Mouse (Mus musculus) kidney, embryonic 16.5 days (tissue): ENCODE data around the gene Mmp9. TPM values are rescaled to one million over a fixed set of nuclear protein-coding genes. Genes with fewer than 3 reads are reported as not detected.

Experiments used
- ATAC-seq: fragments of 200-750 bp; cut with Nextera tagmentation; 2 replicates; pipeline ENCODE4 v1.8.0; 2017; ENCODE audit warnings: moderate TSS enrichment; ENCODE audit not compliant: low FRiP score, low TSS enrichment
- H3K27ac ChIP-seq: fragments of 300-500 bp; sonication (generic); 2 replicates; pipeline ENCODE4 v1.5.1; 2014; ENCODE audit warnings: low read length
- H3K27me3 ChIP-seq: fragments of 300-500 bp; sonication (generic); 2 replicates; pipeline ENCODE4 v1.6.1; 2014; ENCODE audit warnings: low read length, control low read depth, mixed read lengths; ENCODE audit not compliant: insufficient read depth
- H3K36me3 ChIP-seq: fragments of 300-500 bp; sonication (generic); 2 replicates; pipeline ENCODE4 v1.6.1; 2014; ENCODE audit warnings: low read length, control low read depth, mixed read lengths; ENCODE audit not compliant: insufficient read depth
- H3K4me1 ChIP-seq: fragments of 300-500 bp; sonication (generic); 2 replicates; pipeline ENCODE4 v1.6.1; 2014; ENCODE audit warnings: low read length, control low read depth, mixed read lengths; ENCODE audit not compliant: insufficient read depth
- H3K4me2 ChIP-seq: fragments of 300-500 bp; sonication (generic); replicated peaks from 2 replicates; pipeline ENCODE4 v1.6.1; 2014; ENCODE audit warnings: low read depth, low read length
- H3K4me3 ChIP-seq: fragments of 300-500 bp; sonication (generic); 2 replicates; pipeline ENCODE4 v1.5.1; 2014; ENCODE audit warnings: mild to moderate bottlenecking, low read length
- H3K9ac ChIP-seq: fragments of 300-500 bp; sonication (generic); replicated peaks from 2 replicates; pipeline ENCODE4 v1.6.1; 2014; ENCODE audit warnings: low read length
- H3K9me3 ChIP-seq: fragments of 300-500 bp; sonication (generic); 2 replicates; pipeline ENCODE4 v1.6.1; 2016; ENCODE audit warnings: low read length, control low read depth
- WGBS: fragments of 180-500 bp; shearing (Covaris S2); extraction: QIAGEN DNeasy Blood & Tissue Kit; methylation state at CpG from one replicate; pipeline ENCODE4 v1.1.7; 2014; 5-methylcytosine and 5-hydroxymethylcytosine counted together
- polyA plus RNA-seq: library from polyadenylated mRNA; unstranded; fragments of >200 nt; fragmentation: Nextera tagmentation; extraction: Ambion mirVana; gene quantifications from 2 replicates; pipeline ENCODE4 v1.2.1, GENCODE M21; 2015

The Mmp9 gene
- polyA plus RNA-seq, 1 experiment from 2014 or later: 3.2 TPM

- Histone ChIP-seq H3K4me1 (peaks cover 7% of the 10 kb centered on the region), H3K27ac (no peak overlapping the region), H3K4me3 (no peak overlapping the region), H3K27me3 (peaks cover 66% of the 10 kb centered on the region), H3K4me2 (no peak overlapping the region), H3K9me3 (0 out of 2 replicates have a peak, but pooled peaks cover 4% of the 10 kb centered on the region), H3K9ac (no peak overlapping the region), H3K36me3 (no peaks in the 10 kb centered on the region)
- WGBS: 3% methylated on average over 7 of the region's 7 CpGs
- ATAC-seq: no peak
Observed at GRCm38 (mm10) chr2:164947930-164948329, 7.3 kb downstream of the Mmp9 start.

GRCm38 (mm10) chr2:164948962-164949361, 8.4 kb downstream of the Mmp9 start:
- 6% methylated on average over 25 of the region's 25 CpGs for WGBS
- no peak for ATAC-seq
- Histone ChIP-seq H3K4me1 (peaks cover 10% of the 10 kb centered on the region), H3K27ac (no peak overlapping the region), H3K36me3 (no peaks in the 10 kb centered on the region), H3K4me3 (peak overlapping the region; percentile 22), H3K4me2 (peak overlapping the region; percentile 40), H3K9me3 (0 out of 2 replicates have a peak, but pooled peaks cover 4% of the 10 kb centered on the region), H3K27me3 (peaks cover 68% of the 10 kb centered on the region), H3K9ac (no peak overlapping the region)

DNA sequence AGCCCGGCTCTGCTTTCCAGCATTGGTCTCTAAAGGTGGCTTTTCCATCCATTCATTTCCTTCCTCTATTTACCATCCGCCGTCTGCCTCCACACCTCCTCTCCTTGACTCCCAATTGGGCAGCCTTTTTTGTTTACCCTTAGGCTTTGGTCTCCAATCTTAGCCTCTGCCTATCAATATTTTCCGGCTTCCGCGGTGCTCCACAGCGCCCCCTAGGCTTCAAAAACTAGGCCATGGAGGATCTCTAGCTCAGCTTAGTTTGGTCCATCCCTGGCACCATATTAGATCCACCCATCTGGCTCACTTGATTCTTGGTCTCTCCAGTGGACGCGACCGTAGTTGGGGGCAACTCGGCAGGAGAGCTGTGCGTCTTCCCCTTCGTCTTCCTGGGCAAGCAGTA, 9.9 kb downstream of the Mmp9 start:
- ATAC-seq: no peak
- H3K27ac ChIP-seq: no peak overlapping the region
- H3K27me3 ChIP-seq: peaks cover 74% of the 10 kb centered on the region
- WGBS: 28% methylated on average over 13 of the region's 13 CpGs
- 0 out of 2 replicates have a peak, but pooled peaks cover 4% of the 10 kb centered on the region for H3K9me3 ChIP-seq
- H3K4me2 ChIP-seq: no peak overlapping the region
- H3K36me3 ChIP-seq: no peaks in the 10 kb centered on the region
- H3K4me1 ChIP-seq: peaks cover 10% of the 10 kb centered on the region
- H3K4me3 ChIP-seq: no peak overlapping the region
- no peak overlapping the region for H3K9ac ChIP-seq

DNA sequence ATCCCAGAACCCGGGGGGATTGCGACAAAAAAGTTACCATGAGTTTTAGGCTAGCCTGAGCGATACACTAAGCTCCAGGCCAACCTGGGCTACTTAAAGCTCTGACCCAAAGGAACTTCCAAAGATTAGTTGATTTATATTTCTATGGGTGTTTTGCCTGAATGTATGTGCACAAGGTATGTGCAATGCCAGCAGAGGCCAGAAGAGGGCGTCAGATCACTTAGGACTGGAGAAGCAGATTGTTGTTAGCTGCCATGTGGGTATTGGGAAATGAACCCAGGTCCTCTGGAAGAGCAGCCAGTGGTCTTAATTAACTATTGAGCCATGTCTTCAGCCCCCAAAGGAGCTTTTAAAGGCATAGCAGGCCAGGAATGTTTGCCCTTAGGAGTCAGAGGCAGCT, 11.2 kb downstream of the Mmp9 start:
- ATAC-seq: no peak
- WGBS: 80% methylated on average over 4 of the region's 4 CpGs
- Histone ChIP-seq H3K27me3 (peaks cover 74% of the 10 kb centered on the region), H3K4me1 (peaks cover 10% of the 10 kb centered on the region), H3K4me3 (no peak overlapping the region), H3K9me3 (0 out of 2 replicates have a peak, but pooled peaks cover 4% of the 10 kb centered on the region), H3K9ac (no peak overlapping the region), H3K36me3 (no peaks in the 10 kb centered on the region), H3K27ac (no peak overlapping the region), H3K4me2 (no peak overlapping the region)

GRCm38 (mm10) chr2:164952448-164952847, 11.9 kb downstream of the Mmp9 start:
- H3K27me3 ChIP-seq: peaks cover 67% of the 10 kb centered on the region

GRCm38 (mm10) chr2:164953224-164953623, 12.6 kb downstream of the Mmp9 start:
- Histone ChIP-seq H3K27ac (no peak overlapping the region), H3K9ac (no peak overlapping the region), H3K4me1 (peaks cover 10% of the 10 kb centered on the region), H3K36me3 (no peaks in the 10 kb centered on the region), H3K4me2 (peak overlapping the region; percentile 24; the same call in 1 of the 2 replicates), H3K4me3 (no peak overlapping the region), H3K27me3 (peaks cover 60% of the 10 kb centered on the region), H3K9me3 (0 out of 2 replicates have a peak, but pooled peaks cover 4% of the 10 kb centered on the region)
- peak; percentile 71; the same call in 1 of the 2 replicates for ATAC-seq
- under 1% methylated on average over 21 of the region's 21 CpGs for WGBS

More at GRCm38 (mm10) chr2:164952448-164952847, 11.9 kb downstream of the Mmp9 start:
- no peak overlapping the region for H3K27ac ChIP-seq
- no peak for ATAC-seq
- H3K4me2 ChIP-seq: no peak overlapping the region
- H3K9me3 ChIP-seq: 0 out of 2 replicates have a peak, but pooled peaks cover 4% of the 10 kb centered on the region
- 33% methylated on average over 13 of the region's 13 CpGs for WGBS
- H3K4me1 ChIP-seq: peaks cover 10% of the 10 kb centered on the region
- no peak overlapping the region for H3K9ac ChIP-seq
- no peak overlapping the region for H3K4me3 ChIP-seq
- no peaks in the 10 kb centered on the region for H3K36me3 ChIP-seq

DNA sequence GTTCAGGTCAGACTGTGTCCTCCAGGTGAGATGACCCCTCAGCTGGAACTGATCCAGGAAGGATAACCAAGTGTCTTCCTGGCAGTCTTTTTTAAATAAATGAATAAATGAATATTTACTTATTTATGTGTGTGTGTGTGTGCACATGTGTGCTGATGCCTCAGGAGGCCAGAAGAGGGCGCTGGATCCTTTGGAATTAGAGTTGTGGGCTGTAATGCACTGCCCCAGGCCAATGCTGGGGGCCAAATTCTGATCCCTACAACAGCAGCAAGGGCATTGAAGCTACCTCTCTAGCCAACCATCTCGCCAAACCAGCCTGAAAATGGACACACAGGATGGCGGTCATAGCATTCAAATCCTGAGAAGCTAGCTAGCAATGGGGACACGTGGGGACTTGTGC, 15.1 kb downstream of the Mmp9 start:
- Histone ChIP-seq H3K27ac (no peak overlapping the region), H3K4me2 (no peak overlapping the region), H3K9me3 (0 out of 2 replicates have a peak, but pooled peaks cover 4% of the 10 kb centered on the region), H3K36me3 (no peaks in the 10 kb centered on the region), H3K4me1 (peaks cover 9% of the 10 kb centered on the region), H3K27me3 (peaks cover 35% of the 10 kb centered on the region), H3K4me3 (no peak overlapping the region), H3K9ac (no peak overlapping the region)
- ATAC-seq: no peak
- WGBS: 72% methylated on average over 4 of the region's 4 CpGs

DNA sequence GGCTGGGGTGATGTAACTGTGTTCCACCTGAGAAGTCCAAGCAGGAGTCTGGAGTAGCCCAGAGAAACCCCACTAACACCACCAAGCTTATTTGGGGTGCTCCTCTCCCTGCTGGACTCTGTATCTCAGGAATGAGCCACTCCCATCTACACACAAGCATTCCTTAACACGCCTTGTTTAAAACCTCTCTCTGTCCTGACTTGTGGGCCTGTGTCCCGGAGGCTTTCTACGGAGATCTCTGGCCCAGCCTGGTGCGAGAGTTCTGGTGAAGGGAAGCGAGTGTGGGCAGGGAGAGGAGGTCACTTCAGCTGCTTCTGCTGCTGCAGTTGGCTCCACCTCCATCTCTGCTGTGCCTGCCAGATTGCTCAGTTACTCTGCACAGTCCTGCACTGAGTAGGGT, 15.6 kb downstream of the Mmp9 start:
- 65% methylated on average over 5 of the region's 5 CpGs for WGBS
- Histone ChIP-seq H3K9ac (no peak overlapping the region), H3K27me3 (peaks cover 30% of the 10 kb centered on the region)

DNA sequence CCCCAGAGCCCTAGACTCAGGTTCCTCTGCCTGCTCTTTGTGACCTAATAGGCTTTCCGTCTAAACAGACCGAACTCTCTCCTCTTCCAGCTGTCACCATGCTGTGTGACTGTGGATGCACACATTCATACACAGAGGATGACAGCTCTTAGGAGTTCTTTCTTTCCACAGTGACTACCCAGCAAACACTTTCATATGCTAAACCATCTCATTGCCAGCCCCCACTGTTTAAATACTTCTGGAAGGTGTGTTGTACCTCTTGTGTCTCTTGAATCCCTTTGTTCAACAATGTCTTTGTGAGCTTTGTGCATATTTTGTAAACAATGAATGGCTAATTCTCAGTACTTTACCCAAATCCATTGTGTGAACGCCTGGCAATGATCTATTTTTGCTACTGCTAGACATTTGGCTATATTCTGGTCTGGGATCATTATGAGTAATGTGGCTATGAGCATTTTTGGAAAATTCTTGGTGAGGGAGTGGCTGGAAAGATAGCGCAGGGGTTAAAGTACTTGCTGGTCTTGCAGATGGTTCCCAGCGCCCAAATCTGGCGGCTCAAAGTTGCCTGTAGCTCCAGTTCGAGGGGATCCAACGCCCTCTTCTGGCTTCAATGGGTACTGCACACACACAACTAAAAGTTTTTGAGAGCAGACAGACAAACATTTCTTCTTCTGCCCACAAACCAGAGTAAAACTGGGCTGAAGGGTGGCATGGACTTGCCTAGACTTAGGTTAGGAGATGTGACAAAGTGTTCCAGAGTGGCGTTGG, 17.2 kb downstream of the Mmp9 start:
- ATAC-seq: no peak
- H3K9me3 ChIP-seq: no peaks in the 10 kb centered on the region
- H3K4me1 ChIP-seq: peaks cover 19% of the 10 kb centered on the region
- H3K9ac ChIP-seq: no peak overlapping the region
- no peak overlapping the region for H3K4me3 ChIP-seq
- H3K36me3 ChIP-seq: no peaks in the 10 kb centered on the region
- no peak overlapping the region for H3K27ac ChIP-seq
- no peak overlapping the region for H3K4me2 ChIP-seq
- 71% methylated on average over 9 of the region's 9 CpGs for WGBS
- peaks cover 15% of the 10 kb centered on the region for H3K27me3 ChIP-seq

More for the DNA sequence above, 15.6 kb downstream of the Mmp9 start:
- Histone ChIP-seq H3K36me3 (no peaks in the 10 kb centered on the region), H3K27ac (no peak overlapping the region), H3K4me2 (no peak overlapping the region), H3K9me3 (0 out of 2 replicates have a peak, but pooled peaks cover 4% of the 10 kb centered on the region), H3K4me1 (peaks cover 13% of the 10 kb centered on the region), H3K4me3 (no peak overlapping the region)
- no peak for ATAC-seq
